Mouse (Mus musculus) heart, embryonic 11.5 days (tissue): ENCODE measurements around the gene Pim3. TPM values are rescaled to one million over a fixed set of nuclear protein-coding genes. Genes with fewer than 3 reads are reported as not detected.

Source experiments
- ATAC-seq: fragments of 200-750 bp; cut with Nextera tagmentation; replicated peaks from 2 replicates; pipeline ENCODE4 v1.8.0; 2017; ENCODE audit warnings: moderate library complexity; ENCODE audit not compliant: insufficient number of reproducible peaks, low FRiP score, low TSS enrichment
- H3K27ac ChIP-seq: fragments of 300-500 bp; sonication (generic); 2 replicates; pipeline ENCODE4 v1.5.1; 2014; ENCODE audit warnings: mild to moderate bottlenecking, low read depth, low read length
- H3K27me3 ChIP-seq: fragments of 300-500 bp; sonication (generic); 2 replicates; pipeline ENCODE4 v1.6.1; 2014; ENCODE audit warnings: mild to moderate bottlenecking, low read length, mixed read lengths; ENCODE audit not compliant: control insufficient read depth, insufficient read depth
- H3K36me3 ChIP-seq: fragments of 300-500 bp; sonication (generic); 2 replicates; pipeline ENCODE4 v1.6.1; 2014; ENCODE audit warnings: mild to moderate bottlenecking, low read length, moderate library complexity, mixed read lengths; ENCODE audit not compliant: control insufficient read depth, insufficient read depth
- H3K4me1 ChIP-seq: fragments of 300-500 bp; sonication (generic); 2 replicates; pipeline ENCODE4 v1.6.1; 2014; ENCODE audit warnings: low read length; ENCODE audit not compliant: control insufficient read depth, insufficient read depth
- H3K4me2 ChIP-seq: fragments of 300-500 bp; sonication (generic); 2 replicates; pipeline ENCODE4 v1.6.1; 2014; ENCODE audit warnings: mild to moderate bottlenecking, moderate library complexity
- H3K4me3 ChIP-seq: fragments of 300-500 bp; sonication (generic); 2 replicates; pipeline ENCODE4 v1.5.1; 2014; ENCODE audit warnings: low read depth, low read length
- H3K9ac ChIP-seq: fragments of 300-500 bp; sonication (generic); 2 replicates; pipeline ENCODE4 v1.6.1; 2014; ENCODE audit warnings: mild to moderate bottlenecking, low read depth, low read length, moderate library complexity
- H3K9me3 ChIP-seq: fragments of 300-500 bp; sonication (generic); replicated peaks from 2 replicates; pipeline ENCODE4 v1.6.1; 2016; ENCODE audit warnings: low read length; ENCODE audit not compliant: control insufficient read depth
- WGBS: fragments of 180-500 bp; shearing (Covaris S2); extraction: QIAGEN DNeasy Blood & Tissue Kit; methylation state at CpG from one replicate; pipeline ENCODE4 v1.1.7; 2014; ENCODE audit not compliant: insufficient replicate concordance; 5-methylcytosine and 5-hydroxymethylcytosine counted together
- polyA plus RNA-seq: library from polyadenylated mRNA; unstranded; fragments of >200 nt; fragmentation: Nextera tagmentation; extraction: Ambion mirVana; gene quantifications from 2 replicates; pipeline ENCODE4 v1.2.1, GENCODE M21; 2014

Gene Pim3
- polyA plus RNA-seq, 1 experiment from 2014 or later: 43.7 TPM

DNA sequence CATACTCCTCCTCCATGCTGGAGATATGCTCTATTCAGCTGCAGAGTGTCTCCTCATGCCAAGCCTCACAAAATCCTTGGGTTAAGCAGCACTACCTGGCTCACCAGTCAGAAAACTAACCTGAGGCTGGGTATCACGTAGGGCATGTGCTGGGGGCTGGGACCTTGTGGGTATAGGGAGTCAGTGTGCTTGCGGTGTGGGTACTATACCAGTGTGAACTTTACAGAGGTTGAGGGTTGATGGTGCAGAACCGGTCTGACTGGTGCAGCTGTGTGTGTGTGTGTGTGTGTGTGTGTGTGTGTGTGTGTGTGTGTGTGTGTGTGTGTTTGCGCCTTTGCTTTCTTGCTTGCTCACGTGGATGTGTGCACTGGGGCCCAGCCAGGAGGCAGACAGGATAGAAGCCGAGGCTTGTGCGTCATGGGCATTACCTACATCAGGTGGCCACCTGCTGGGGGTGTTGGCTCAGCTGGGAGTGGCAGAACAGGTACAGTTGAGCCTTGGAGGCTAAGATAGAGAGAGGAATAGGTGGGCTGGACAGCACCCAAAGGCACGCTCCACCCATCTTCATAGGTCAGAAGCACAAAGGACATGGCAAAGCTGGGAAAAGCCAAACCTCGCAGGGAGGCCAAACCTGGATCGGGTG lies 10.4 kb upstream of the Pim3 start:
- H3K9me3 ChIP-seq: no peaks in the 10 kb centered on the region
- H3K4me3 ChIP-seq: no peak overlapping the region
- no peaks in the 10 kb centered on the region for H3K27me3 ChIP-seq
- H3K4me2 ChIP-seq: no peak overlapping the region
- no peak for ATAC-seq
- H3K27ac ChIP-seq: no peak overlapping the region
- H3K9ac ChIP-seq: no peak overlapping the region
- H3K4me1 ChIP-seq: peaks cover 31% of the 10 kb centered on the region
- H3K36me3 ChIP-seq: no peaks in the 10 kb centered on the region
- WGBS: 84% methylated on average over 10 of the region's 10 CpGs

DNA sequence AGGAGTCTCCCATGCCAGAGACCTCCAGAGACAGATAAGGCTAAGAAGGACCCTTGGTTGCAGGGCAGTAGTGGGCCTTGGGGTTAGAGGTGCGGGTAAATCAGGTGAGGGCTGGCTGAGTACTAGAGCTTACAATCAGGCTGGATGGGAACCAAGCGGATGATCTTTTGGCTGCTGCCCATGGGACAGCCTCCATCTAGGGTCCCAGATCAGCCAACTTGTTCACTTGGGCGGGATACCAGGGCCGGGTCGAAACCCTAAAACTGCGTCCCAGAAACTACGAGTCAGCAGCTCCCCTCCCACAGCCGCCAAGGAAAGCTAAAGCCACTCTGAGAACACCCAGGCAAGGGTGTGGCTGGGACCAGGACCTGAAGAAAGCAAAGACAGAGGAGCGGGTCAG lies 8.9 kb upstream of the Pim3 start:
- WGBS: 85% methylated on average over 9 of the region's 9 CpGs
- H3K9ac ChIP-seq: no peak overlapping the region
- H3K27me3 ChIP-seq: no peaks in the 10 kb centered on the region
- H3K27ac ChIP-seq: no peak overlapping the region
- no peak overlapping the region for H3K4me2 ChIP-seq
- no peak for ATAC-seq
- no peak overlapping the region for H3K4me3 ChIP-seq
- no peaks in the 10 kb centered on the region for H3K36me3 ChIP-seq
- H3K4me1 ChIP-seq: peaks cover 31% of the 10 kb centered on the region
- no peaks in the 10 kb centered on the region for H3K9me3 ChIP-seq

GRCm38 (mm10) chr15:88854119-88854968 lies 7.6 kb upstream of the Pim3 start:
- H3K4me1 ChIP-seq: peaks cover 34% of the 10 kb centered on the region
- WGBS: 27% methylated on average over 6 of the region's 6 CpGs
- no peaks in the 10 kb centered on the region for H3K27me3 ChIP-seq
- H3K36me3 ChIP-seq: no peaks in the 10 kb centered on the region
- peak; percentile 50 for ATAC-seq
- H3K27ac ChIP-seq: peak overlapping the region; percentile 54
- H3K9ac ChIP-seq: peak overlapping the region; percentile 28; the same call in 1 of the 2 replicates
- H3K4me3 ChIP-seq: no peak overlapping the region
- peak overlapping the region; percentile 34 for H3K4me2 ChIP-seq
- no peaks in the 10 kb centered on the region for H3K9me3 ChIP-seq

DNA sequence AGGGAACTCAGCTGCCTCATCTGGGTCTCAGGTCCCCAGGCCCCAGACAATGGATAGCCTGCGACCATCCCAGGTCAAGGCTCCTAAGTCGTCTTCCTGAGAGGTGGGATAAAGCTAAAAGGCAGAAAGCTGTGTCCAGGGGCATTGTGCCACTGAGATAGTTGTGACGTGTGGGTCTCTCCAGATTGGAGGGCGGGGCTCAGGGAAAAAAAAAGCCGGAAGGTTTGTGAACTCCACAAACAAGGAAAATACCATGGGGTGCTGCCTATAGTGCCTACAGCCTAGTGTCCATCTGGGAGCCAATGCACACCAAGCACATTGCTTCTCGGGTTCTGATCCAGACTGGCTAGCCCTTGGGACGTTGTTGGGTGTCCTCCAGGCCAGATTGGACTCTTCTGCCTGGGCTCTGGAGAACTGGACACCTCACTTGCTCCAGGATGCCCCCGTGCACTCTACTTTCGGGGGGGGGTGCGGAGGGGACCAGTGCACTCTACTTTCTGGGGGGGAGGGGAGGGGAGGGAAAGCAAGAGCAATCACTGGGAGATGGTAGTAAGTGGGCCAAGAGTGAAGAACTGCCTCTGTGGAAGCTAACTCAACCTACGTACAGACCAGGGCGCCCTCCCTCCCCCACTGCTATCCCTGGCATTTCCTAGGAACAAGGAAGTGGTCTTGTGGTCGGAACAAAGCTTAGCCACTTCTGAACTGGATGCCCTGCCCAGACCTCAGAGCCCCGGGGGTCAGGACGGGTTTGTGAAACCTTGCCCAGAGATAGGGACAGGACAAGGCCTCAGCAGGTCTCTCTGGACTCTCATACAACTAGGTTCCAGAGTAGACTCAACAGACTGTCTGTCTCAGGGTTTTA lies 6.8 kb upstream of the Pim3 start:
- Histone ChIP-seq H3K27me3 (no peaks in the 10 kb centered on the region), H3K4me3 (no peak overlapping the region), H3K27ac (peak overlapping the region; percentile 46), H3K9ac (0 out of 2 replicates have a peak overlapping the region, but pooled peaks have one; percentile 24), H3K4me1 (peaks cover 36% of the 10 kb centered on the region), H3K9me3 (no peaks in the 10 kb centered on the region), H3K36me3 (no peaks in the 10 kb centered on the region), H3K4me2 (peak overlapping the region; percentile 34; the same call in 1 of the 2 replicates)
- WGBS: 54% methylated on average over 15 of the region's 15 CpGs
- ATAC-seq: no peak

DNA sequence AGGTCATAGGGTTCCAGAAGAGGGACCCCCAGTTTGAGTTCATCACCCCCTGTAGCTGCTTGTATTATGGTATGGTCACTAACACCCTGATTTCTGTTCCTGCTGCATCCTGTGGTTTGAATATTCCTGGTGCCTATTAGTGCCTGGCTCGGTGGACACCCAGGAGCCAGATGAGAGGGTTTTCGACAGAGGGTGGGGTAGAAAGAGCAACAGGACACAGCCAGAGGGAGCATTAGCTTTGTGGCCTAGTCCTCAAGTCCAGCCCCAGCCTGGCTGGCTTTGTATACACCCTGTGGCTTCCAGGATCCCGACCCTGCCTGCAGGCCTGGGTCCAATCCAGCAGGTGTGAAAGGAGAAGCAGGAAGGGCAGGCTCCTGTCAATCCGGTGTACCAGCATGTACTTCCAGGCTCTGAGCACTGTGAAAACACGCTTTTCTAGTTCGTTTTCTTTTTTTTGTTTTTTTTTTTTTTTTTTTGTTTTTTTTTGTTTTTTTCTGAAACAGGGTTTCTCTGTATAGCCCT lies 6.0 kb upstream of the Pim3 start:
- Histone ChIP-seq H3K27ac (no peak overlapping the region), H3K9ac (0 out of 2 replicates have a peak overlapping the region, but pooled peaks have one; percentile 24), H3K9me3 (no peaks in the 10 kb centered on the region), H3K4me2 (no peak overlapping the region), H3K4me3 (no peak overlapping the region), H3K36me3 (no peaks in the 10 kb centered on the region), H3K4me1 (peaks cover 28% of the 10 kb centered on the region), H3K27me3 (no peaks in the 10 kb centered on the region)
- WGBS: 70% methylated on average over 6 of the region's 6 CpGs
- no peak for ATAC-seq

DNA sequence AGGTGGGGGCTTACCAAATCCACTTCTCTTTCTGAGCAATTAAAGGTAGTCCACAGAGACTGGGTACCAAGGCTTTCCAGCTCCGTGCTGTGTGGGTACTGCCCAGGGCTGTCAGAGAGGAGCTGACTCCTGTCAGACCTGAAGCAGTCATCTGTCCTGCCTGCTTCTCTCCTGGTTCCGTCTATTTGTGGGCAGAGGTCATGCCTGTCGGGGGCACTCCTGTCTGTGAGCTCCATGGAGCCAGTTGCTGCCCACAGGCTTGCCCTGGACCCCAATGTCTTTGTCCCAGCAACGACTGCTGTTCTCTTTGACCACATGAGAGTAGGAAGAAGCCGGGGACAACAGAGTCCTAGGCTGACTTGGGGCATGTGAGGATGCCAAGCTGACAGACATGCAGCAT lies 5.4 kb upstream of the Pim3 start:
- Histone ChIP-seq H3K4me1 (peaks cover 32% of the 10 kb centered on the region), H3K4me2 (no peak overlapping the region), H3K4me3 (no peak overlapping the region), H3K9me3 (no peaks in the 10 kb centered on the region), H3K27me3 (no peaks in the 10 kb centered on the region), H3K27ac (no peak overlapping the region), H3K36me3 (no peaks in the 10 kb centered on the region), H3K9ac (no peak overlapping the region)
- ATAC-seq: no peak
- 75% methylated on average over 5 of the region's 5 CpGs for WGBS

- 87% methylated on average over 7 of the region's 7 CpGs for WGBS
- no peak overlapping the region for H3K9ac ChIP-seq
- no peak overlapping the region for H3K27ac ChIP-seq
- H3K4me2 ChIP-seq: no peak overlapping the region
- no peak for ATAC-seq
- H3K9me3 ChIP-seq: no peaks in the 10 kb centered on the region
- H3K4me1 ChIP-seq: peaks cover 33% of the 10 kb centered on the region
- no peaks in the 10 kb centered on the region for H3K27me3 ChIP-seq
- no peak overlapping the region for H3K4me3 ChIP-seq
- no peaks in the 10 kb centered on the region for H3K36me3 ChIP-seq
These were observed 4.6 kb upstream of the Pim3 start for GRCm38 (mm10) chr15:88857361-88857760.

- no peaks in the 10 kb centered on the region for H3K9me3 ChIP-seq
- no peaks in the 10 kb centered on the region for H3K36me3 ChIP-seq
- peaks cover 33% of the 10 kb centered on the region for H3K4me1 ChIP-seq
- H3K27ac ChIP-seq: no peak overlapping the region
- 86% methylated on average over 3 of the region's 3 CpGs for WGBS
- H3K4me3 ChIP-seq: no peak overlapping the region
- no peak overlapping the region for H3K9ac ChIP-seq
- no peak overlapping the region for H3K4me2 ChIP-seq
- no peak for ATAC-seq
- no peaks in the 10 kb centered on the region for H3K27me3 ChIP-seq
These were observed 3.8 kb upstream of the Pim3 start for GRCm38 (mm10) chr15:88858141-88858541.
